Mouse (Mus musculus): ENCODE measurements around the gene Enpep. TPM values are rescaled to one million over a fixed set of nuclear protein-coding genes. Genes with fewer than 3 reads are reported as not detected.

The Enpep gene
- total RNA-seq, 2 experiments from 2014 or later = not detected

Other genes starting within 250 kb of the Enpep start
- gene Pitx2, start 132.8 kb downstream of the Enpep start, total RNA-seq (2015) = 0.30 TPM in 1 of 2 replicates, not detected in the other
- gene Pitx2, start 132.8 kb downstream of the Enpep start, total RNA-seq (2017) = not detected in 2 replicates
- gene Elovl6, start 199.6 kb upstream of the Enpep start, total RNA-seq (2015) = 16.2 and 22.7 TPM in 2 replicates
- 11.8 and 12.3 TPM in 2 replicates for gene Elovl6, start 199.6 kb upstream of the Enpep start, total RNA-seq (2017)

All from megakaryocyte progenitor cell, adult 5-6 weeks (primary cell).